Mouse (Mus musculus) brain, embryonic 14.5 days (tissue): ENCODE data around the gene Zranb1.

Experiments used
- CTCF ChIP-seq: fragments of 200-500 bp; IDR thresholded peaks from 2 replicates; pipeline ENCODE4 v1.5.1; 2012; ENCODE audit warnings: inconsistent platforms, mild to moderate bottlenecking, moderate library complexity, borderline replicate concordance; ENCODE audit not compliant: insufficient read depth, insufficient read length; ENCODE audit errors: extremely low read depth
- POLR2A ChIP-seq: fragments of 200-500 bp; IDR thresholded peaks from 2 replicates; pipeline ENCODE4 v1.6.1; 2012; ENCODE audit warnings: mild to moderate bottlenecking, inconsistent platforms, borderline replicate concordance; ENCODE audit not compliant: poor library complexity, insufficient read depth, insufficient read length, severe bottlenecking; ENCODE audit errors: extremely low read depth

GRCm38 (mm10) chr7:132888518-132889249 lies 42.3 kb upstream of the Zranb1 start:
- TF ChIP-seq CTCF (no peak), POLR2A (no peak)
